Mouse (Mus musculus) embryo, embryonic 10.5 days (tissue): Measurements from ENCODE around the gene Rasgef1b.
A peak's percentile ranks its signal among the peaks of the same experiment; 100 is the strongest.
"Not testable (repeated sequence)": the region's sequence is repeated elsewhere in the genome, so short reads cannot be mapped to it uniquely, and the experiment has no call there.

Experiments
- DNase-seq: peaks from one replicate; pipeline ENCODE4 v3.0.0-alpha.2; 2015; ENCODE audit warnings: low spot score

The Rasgef1b gene

GRCm38 (mm10) chr5:99248501-99248900 lies 480.4 kb downstream of the Rasgef1b start:
- peak; percentile 98 for DNase-seq

- DNase-seq = no peak
These were observed 480.9 kb downstream of the Rasgef1b start for GRCm38 (mm10) chr5:99247915-99248314.

- peak; percentile 29 for DNase-seq
These were observed 481.4 kb downstream of the Rasgef1b start for GRCm38 (mm10) chr5:99247441-99247840.

- DNase-seq = peak; percentile 58
These were observed 481.9 kb downstream of the Rasgef1b start for GRCm38 (mm10) chr5:99246972-99247371.

- DNase-seq = peak; percentile 45
These were observed 486.7 kb downstream of the Rasgef1b start for GRCm38 (mm10) chr5:99241988-99242740.

GRCm38 (mm10) chr5:99240501-99240900 lies 488.4 kb downstream of the Rasgef1b start:
- no peak for DNase-seq

- no peak for DNase-seq
These were observed 489.2 kb downstream of the Rasgef1b start for GRCm38 (mm10) chr5:99239677-99240076.

GRCm38 (mm10) chr5:99238150-99238549 lies 490.7 kb downstream of the Rasgef1b start:
- no peak for DNase-seq

GRCm38 (mm10) chr5:99236888-99237752 lies 491.7 kb downstream of the Rasgef1b start:
- no peak for DNase-seq

GRCm38 (mm10) chr5:99236431-99236830 lies 492.4 kb downstream of the Rasgef1b start:
- no peak for DNase-seq

- no peak for DNase-seq
These were observed 494.6 kb downstream of the Rasgef1b start for GRCm38 (mm10) chr5:99234275-99234674.

- DNase-seq = no peak
These were observed 495.7 kb downstream of the Rasgef1b start for GRCm38 (mm10) chr5:99233176-99233575.

GRCm38 (mm10) chr5:99232410-99232809 lies 496.5 kb downstream of the Rasgef1b start:
- no peak for DNase-seq

GRCm38 (mm10) chr5:99230476-99230875 lies 498.4 kb downstream of the Rasgef1b start:
- DNase-seq = no peak

GRCm38 (mm10) chr5:99227361-99227760 lies 501.5 kb downstream of the Rasgef1b start:
- DNase-seq = no peak

GRCm38 (mm10) chr5:99224571-99225011 lies 504.3 kb downstream of the Rasgef1b start:
- peak; percentile 26 for DNase-seq

GRCm38 (mm10) chr5:99223869-99224498 lies 504.9 kb downstream of the Rasgef1b start:
- peak; percentile 44 for DNase-seq

- DNase-seq = no peak
These were observed 510.5 kb downstream of the Rasgef1b start for GRCm38 (mm10) chr5:99218385-99218784.

GRCm38 (mm10) chr5:99216588-99217152 lies 512.2 kb downstream of the Rasgef1b start:
- not testable (repeated sequence) for DNase-seq

- DNase-seq = no peak
These were observed 513.4 kb downstream of the Rasgef1b start for GRCm38 (mm10) chr5:99215207-99216157.

GRCm38 (mm10) chr5:99214400-99214799 lies 514.5 kb downstream of the Rasgef1b start:
- no peak for DNase-seq
